Mouse (Mus musculus): ENCODE results near the gene Prm1.

The Prm1 gene

DNA sequence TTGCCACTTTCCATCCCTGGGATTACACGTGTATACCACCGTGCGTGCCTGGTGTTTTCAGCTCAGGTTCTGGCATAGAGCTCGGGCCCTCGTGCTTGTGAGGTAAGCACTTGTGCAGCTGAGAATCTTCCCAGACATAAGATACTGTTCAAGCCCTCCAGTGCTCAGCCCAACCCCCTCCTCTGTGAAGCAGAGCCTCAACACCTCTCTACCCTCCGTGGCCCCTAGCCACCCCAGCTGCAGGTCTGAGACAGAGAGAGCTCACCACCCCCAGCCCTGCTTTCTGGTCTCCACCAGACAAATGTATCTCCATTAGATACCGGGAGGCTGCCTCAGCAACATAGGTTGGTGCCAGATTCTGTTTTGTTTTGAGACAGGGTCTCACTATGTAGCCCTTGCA is 56.4 kb downstream of the Prm1 start:
- DNase-seq (ENCODE audit: low spot score in 2 of 2), result peak; percentile 66 to 67

Data from thymus, postnatal 10 days (tissue).